Mouse (Mus musculus) monocyte, adult 2 months (primary cell): ENCODE data around the gene Dedd.
"Not testable (repeated sequence)": the region's sequence is repeated elsewhere in the genome, so short reads cannot be mapped to it uniquely, and the experiment has no call there.

Experiments
- DNase-seq, 2 experiments: peaks; one replicate each; pipeline ENCODE4 v3.0.0; 2022; ENCODE audit warnings: low spot score in 2 of 2, low read depth in 1 of 2

Dedd gene

DNA sequence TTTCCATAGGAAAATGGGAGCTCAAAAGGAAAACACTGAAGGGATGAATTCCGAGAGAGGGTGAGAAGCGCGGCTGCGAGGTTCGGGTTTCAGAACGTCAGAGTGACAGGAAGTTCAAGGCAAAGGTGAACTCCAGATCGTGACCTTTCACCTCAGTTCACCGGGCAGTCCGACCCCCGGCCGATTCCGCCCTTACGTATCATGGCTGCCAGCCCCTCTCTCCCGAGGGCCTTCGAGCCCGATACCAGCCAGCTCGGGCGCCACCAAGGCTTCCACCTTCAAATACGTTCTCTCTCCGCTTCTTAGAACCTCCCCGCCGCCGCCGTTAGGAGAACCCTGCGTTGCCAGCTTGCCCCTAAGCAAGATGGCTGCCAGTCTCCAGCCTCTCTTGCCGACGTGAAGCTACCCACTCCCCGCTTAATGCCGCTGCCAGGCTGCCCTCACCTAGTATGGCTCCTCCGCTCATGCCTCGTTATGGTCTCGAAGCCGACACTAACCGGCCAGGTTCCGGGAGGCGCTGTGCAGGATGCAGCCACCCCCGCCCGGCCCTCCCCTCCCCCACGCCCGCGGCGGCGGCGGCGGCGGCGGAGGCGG, at the start of gene Dedd:
Gene Dedd, plus strand, starts transcription at position 307 of the 594 bp plus-strand sequence.
- DNase-seq, result peak; percentile 74 to 88

DNA sequence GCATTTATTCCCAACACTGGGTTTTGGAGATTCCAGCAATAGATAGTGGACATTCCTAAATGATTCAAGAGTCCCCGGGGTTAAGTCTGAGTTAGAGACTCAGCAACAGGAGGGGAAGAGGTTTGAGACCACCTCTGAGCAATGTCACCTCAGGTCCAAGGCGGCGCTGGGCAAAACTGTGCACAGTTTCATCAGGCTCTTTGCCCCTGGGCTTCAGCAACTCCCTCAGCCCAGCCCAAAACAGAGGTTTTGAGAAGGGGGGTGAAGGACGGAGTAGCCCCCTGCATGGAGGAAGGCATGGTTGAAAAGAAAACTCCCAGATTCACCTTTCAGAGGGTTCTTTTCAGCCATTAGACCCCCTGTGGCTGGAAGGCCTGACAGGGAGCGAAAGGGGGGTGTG, 49.2 kb upstream of the Dedd start:
- DNase-seq, result no peak

DNA sequence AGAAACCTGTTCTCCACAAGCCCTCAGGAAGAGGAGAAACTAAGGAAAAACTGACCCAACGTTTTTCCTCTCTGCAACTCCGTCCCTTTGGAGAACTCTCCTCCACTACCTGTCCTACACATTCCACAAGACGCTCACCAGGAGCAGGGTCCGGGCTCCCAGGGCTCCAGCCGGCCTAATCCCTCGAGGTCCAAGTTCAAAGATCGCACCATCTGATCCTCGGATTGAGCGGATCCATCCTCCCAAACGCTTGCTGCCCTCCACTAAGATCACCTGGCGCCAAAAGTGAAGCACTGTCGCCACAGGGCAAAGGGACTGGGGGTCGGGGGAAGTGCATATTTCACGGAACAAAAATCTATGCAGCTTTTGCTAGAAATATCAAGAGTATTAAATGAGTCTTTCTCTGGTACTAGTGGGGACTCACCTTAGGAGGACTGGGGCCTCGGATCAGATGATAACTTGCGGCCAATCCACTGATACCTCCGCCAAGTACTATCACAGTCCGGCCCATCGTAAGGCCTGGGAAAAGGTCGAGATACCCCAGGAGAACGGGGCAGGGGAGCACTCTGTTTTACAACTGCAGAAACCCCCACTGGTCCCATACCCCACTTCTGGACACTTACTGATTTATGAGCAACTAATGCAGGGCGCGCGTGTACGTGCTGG, 48.6 kb upstream of the Dedd start:
- no peak for DNase-seq

DNA sequence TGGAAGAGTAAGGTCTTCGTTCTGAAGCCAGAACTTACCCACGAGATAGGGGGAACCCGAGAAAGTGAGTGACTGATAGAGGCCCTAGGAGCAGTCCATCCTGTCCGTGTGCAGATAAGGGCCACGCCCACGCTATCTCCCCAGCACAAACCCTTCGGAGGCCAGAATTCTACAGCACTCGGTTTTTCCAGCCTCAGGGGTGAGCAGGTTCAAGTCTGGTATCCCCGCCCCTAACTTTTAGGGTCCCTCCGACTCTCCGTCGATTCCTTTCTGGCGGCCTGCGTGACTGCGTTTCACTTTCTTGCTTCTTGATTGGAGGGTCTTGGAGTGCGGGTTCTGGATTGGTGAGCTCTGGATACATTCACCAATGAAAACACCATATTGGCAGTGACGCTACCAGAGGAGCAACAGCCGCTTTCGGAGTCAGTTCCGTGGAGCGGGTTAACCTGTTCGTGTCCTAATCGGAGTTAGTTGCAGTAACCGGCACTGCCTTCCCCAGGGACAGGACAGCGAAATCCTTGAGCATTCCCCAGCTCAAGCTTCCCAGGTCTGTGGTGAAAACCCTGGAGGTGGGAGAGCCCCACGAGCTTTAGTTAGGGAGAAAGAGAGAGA, 47.9 kb upstream of the Dedd start, which contains the start of gene Ppox:
Gene Ppox, minus strand, starts transcription at position 271 of the 612 bp plus-strand sequence.
- peak; percentile 83 to 84 for DNase-seq

DNA sequence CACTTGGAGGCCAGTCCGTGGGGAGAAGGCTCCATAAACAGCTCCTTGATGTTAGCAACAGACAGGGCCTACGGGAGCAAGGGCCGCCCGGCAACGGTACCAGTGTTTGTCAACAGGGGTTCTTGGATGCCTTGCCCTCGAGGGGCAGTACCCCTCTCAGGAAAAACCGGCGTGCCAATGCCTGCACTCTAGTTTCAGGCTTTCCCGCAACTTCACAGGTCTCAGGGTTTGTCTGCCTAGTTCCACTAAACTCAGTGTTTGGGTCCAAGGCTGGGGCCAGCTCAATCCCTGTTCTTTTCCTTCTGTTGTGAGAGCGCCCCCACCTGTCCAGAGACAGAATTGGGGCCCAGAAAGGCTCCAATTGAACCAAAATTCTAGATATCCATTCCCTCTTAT, 47.4 kb upstream of the Dedd start:
- DNase-seq, result peak; percentile 49 to 78

DNA sequence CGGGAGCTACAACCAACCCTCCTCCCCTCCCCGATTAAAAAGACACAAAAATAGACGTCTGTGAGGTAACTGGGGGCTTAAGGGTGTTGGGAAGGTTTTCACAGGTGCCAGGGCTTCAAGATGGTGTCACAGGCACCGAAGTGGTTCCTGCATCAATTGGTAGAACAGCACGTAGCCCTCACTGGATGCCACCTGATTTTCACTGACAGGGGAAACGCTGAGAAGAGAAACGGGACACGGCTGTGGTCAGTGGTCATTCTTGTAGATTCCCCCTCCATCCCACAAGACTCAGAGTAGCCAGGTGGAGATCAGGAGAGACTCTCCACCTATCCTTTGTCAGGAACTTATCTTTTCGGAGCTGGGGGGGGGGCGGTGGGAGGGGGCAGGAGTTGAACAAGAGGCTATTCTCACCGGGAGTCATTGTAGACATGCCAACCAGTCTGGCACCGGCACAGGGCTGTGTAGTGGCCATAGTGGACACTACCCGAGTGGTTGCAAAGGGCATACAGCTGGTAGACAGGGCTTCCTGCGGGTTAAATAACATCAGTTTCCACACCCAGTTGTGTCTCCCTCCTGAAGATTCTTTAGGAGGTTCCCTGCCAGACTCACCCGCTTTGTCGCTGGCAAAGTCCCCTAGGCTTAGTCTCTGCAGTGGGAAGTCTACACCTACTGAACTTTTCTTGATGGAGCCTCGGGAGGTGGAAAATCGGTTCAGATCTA, 46.7 kb upstream of the Dedd start:
- DNase-seq, result no peak

DNA sequence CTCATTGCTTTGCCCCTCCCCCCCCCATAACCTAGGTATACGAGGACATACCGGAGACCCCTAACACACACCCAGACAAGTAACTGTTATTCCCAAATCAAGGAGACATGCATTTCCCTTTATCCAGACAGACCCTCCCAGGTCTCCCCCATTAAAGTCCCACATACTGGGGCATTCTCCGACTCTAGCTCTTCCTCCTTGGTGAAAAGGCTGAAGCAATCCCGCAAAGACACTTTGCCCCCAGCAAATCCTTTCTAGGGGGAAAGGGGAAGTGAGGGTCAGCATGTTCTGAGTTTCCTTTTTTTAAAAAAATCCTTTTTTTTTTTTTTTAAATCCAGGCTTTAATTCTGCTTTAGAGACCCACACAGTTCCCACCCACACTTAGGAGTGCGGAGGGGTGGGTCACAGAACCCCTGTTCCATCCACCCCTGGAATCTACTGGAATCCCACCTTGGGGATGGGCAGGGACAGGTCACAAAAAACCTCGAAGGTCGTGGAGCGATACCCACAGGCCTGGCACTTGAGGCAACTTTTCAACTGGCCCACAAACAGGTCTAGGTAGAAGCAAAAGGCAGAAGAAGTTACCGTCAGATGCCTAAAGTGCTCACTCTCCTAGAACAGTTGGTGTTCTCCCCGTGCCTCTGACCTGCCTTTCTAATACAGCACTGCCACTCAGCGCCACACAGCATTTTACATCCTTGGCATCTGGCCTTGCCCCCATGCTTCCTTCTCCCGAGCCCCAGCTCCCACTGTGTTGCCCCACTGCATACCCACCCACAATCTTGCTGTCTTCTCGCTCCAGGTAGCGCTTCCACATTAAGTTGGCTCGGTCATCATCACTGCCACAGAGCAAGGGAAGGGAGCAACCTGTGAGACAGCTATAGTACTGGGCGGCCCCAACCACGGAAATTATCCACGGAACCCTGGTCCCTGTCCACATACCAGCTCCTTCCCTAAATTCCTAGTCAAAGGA, 45.5 kb upstream of the Dedd start:
- DNase-seq, result no peak

DNA sequence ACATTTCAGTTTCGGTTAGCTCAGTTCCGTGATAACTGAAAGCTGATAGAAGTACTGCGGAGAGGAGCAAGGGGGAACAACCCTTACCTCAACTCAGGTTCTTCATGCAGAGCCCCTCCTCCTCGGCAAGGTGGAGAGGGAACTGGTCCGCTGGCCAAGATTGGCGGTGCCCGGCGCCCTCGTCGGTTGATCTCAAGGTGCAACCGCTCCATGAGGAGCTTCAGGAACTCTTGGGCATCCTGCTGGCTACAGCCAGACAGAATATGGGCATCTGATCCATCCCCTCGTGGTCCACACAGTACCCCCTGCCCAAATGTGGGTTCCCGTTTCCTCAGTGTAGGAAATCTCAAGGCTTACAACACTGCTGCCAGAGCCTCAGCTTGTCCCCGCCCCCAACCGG, 44.5 kb upstream of the Dedd start:
- DNase-seq, result no peak

DNA sequence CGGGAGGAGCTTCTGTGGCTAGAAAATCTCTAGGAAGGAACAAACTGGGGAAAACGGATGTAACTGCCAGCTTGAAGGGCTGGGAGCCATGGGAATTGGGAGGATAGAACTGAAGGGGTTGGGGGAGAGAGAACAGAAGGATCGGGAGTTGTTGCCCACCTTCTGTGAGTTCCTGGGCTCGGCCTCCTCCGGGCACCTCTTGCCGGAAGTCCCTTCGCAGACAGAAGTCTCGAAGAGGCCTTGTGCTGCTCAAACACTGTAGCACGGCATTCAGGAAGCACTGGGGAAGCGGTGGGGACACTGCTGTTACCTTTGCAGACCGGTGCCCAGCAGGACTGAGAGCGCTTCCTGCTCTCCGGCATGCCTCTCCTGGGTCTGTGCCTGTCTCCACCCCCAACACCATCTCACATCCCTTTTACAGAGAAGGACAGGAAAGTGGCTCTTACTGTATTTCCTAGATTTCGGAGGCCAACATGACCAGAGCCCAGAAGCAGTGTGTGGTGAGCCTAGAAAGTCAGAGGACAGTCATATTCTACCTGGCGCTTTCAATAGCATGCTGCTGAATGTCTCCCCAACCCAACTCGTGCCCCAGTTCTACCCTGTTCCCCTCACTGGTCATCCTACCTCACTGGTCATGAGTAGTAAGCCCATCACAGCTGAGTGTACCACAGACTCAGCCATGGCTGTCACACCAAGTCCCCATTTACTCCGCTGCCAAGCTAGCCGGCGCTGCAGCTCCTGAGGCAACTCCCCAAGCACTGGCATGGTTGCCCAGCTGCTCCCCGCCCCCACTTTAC, 43.7 kb upstream of the Dedd start:
- no peak for DNase-seq

DNA sequence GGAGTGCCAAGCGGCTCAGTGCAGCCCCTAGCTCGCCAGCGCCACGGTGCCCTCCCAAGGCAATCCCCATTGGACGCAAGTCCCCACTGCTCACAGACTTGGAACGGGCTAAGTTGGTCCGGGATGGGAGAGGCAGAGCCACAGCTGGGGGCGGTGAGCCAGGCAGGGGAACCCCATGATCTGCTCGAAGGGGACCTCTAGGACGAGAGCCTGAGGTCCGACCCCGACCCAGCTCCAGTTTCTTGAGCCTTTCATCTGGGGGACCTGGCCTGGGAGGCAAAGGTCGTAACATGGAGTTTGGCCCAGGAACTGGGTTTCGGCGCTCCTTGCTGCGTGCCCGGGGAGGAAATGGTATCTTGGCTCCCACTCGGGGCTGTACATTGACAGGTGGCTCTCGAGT, 42.4 kb upstream of the Dedd start:
- no peak for DNase-seq

DNA sequence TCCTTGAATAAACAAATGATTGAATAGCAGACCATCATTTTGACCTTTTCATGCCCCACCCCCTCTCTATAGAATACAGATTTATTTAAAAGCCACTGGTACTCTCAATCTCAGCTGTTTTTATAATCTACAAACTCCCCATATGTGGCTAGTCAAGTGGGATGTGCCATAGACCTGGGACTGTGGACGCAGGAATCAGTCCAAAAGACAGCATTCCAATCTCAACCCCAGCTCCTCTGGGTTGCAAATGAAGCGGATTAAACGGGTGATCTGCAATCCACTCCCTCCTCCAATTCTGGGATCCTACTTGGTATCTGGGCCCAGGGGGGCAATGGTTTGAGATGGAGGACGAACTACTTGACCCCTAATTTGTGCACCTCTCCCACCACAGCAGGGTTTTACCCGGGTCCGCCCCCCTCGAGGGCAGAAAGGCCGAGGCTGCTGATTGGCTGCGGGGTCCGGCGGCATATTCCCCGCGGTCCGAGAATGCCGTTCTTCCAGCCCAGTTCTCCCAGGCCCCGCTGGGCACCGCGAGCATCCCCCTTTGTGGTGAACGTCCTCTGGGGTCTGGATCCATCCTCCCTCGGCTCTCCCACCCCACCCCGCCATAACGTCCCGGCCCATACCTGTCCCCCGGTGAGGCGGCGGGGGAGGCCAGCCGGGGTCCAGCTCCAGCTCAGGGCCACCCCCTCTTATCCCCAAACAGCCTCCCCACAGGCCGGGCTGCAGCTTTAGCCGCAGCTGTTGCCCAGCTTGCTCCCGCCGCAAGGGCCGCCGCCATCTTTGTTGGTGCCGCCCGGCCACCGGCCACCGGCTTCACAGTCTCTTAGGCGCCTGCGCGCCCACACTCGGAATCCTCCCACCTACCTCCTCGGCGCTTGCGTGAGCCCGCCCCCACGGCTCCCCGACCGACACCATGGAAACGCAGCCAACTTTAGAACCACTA, 41.5 kb upstream of the Dedd start, which contains the start of gene Usp21:
Gene Usp21, minus strand, starts transcription at position 856 of the 946 bp plus-strand sequence.
- DNase-seq, result peak; percentile 74 to 84

DNA sequence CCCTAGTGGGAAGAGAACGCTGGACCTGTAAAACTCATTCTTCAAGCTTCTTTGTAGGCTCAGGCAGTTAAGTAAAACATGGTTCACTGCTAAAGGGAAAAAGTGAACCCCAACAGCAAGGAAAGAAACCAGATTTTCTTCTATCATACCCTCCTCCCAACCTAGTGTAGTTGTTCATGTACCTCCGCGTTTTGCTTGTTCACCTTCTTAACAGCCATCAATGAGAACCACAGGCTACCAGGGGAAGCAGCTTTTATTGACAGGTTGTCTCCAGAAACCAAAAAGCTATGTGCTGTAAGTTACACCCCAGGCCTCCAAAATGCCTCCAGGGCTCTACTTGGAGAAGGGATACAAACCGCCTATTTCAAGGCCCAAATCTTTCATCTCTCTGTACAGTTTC, 40.6 kb upstream of the Dedd start:
- no peak for DNase-seq

DNA sequence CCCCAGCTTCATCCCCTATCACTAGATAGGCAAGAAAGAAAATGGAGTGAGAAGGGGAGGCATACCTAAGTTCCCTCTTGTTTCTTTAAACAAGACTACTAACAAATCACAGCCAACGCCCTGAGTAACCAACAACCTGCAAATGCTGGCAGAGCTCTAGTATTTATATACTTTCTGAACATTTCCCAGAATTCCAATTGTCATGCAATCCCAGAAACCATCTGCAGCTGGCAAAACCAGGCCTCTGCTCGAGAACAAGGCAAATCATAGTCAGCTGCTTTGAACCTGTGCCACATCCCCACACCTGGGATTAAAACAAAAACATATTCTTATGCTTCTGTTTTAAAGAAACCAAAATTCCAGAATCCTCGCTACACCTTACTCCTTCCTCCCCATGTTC, 35.6 kb upstream of the Dedd start:
- DNase-seq, result no peak

DNA sequence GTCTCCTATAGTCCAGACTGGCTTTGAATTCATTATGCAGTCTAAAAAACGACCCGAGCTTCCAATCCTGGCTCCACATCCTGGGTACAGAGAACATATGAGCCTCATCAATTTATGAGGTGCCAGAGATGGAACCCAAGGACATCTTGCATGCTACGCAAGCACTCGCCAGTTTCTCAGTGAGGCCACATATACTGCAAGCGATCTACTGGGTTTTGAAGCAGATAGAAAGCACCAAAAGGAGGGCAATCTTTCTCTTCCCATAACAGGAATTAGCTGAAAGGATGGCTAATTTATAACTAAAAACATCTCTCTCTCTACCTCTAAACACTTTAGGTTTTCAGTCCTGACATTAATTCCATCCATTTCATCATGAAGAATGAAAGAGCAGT, 35.0 kb upstream of the Dedd start:
- DNase-seq, result no peak

DNA sequence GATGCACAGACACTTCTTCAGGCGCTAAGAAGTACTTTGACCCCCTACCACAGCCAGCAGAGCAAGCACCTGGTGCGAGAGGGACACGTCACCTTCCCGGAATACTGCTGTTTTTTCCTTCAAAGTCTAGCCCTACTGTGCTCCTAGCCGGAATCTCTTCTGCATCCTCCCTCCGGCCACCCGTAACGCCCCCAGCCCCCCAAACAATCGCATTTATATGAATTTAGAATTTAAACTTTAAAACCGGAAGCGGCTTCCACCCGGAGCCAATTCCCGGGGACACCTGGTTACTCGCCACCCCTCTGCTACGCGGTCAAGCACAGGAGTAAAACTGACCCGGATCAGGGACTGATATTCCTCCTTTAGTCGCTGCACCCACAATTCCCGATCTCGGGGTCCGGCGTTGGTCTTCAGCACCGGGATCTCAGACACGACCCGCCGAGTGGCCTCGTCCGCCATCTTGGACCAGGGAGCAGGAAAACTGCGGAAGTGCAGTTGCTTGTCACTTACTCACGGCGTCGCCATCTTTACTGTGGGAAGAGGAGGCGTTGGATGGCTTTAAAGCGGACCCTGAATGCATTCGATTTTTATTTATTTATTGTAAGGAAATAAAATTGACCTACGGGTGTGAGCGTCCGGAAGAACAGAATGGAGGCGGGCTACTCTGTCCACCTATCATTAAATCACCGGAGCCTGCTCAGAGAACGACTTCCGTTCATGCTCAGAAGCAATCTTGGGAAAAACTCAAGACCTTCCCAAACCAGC, 34.5 kb upstream of the Dedd start, which contains the start of gene Ufc1:
Gene Ufc1, minus strand, starts transcription at position 727 of the 765 bp plus-strand sequence.
- peak; percentile 57 to 82 for DNase-seq

DNA sequence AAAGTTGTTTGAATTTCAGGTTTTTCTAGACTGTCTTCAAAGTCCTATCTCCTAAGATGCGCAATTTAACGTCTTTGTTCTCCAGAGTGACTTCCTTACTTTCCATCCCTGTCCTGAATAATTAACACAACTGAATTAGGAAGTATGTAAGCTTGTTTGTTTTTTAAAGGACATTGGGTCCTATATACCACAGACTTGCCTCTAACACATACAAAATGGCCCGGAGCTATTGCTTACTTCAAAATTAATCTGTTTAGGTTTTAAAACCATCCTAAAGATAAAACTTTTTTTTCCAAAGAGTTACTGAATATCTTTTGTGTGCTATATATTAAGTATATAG, 33.9 kb upstream of the Dedd start:
- no peak for DNase-seq

DNA sequence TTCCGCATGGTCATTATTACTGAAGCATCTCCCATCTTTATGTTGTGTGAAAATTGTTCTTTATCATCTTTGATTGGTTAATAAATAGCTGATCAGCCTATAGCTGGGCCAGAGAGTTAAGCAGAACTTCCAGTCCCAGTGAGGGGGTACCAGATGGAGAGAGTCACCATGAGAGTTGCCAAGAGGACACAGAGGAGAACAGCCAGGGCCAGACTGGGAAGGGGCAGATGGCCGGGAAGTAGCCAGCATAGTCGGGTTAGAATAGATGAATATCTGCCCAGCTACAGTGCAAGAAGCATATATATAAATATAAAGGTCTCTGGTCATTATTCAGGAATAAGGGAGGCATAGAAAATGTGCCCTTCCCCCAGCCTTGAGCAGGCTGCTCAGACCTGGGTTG, 30.7 kb upstream of the Dedd start:
- DNase-seq, result no peak

DNA sequence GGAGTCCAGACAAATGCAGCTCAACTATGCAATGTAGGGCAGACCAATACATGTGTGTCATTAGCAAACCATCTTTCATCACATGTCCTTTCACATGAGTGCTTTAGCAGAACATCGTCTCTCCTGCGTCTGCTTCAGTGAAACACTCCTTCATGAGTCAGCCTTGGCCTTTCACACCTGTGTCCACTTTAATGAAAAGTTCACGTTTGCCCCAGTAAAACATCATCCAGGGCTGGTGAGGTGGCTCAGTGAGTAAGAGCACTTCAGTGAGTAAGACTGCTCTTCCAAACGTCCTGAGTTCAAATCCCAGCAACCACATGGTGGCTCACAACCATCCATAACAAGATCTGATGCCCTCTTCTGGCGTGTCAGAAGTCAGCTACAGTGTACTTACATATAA, 22.8 kb upstream of the Dedd start:
- not testable (repeated sequence) for DNase-seq
